Mouse (Mus musculus) cortical plate, adult 2 months (tissue): ENCODE measurements around the gene Gm11111.

Source experiments
- CTCF ChIP-seq: fragments of 200-500 bp; IDR thresholded peaks from 2 replicates; pipeline ENCODE4 v1.5.1; 2011; ENCODE audit warnings: mild to moderate bottlenecking, control low read depth, low read length; ENCODE audit not compliant: insufficient read depth; ENCODE audit errors: extremely low read depth
- POLR2A ChIP-seq: fragments of 200-500 bp; IDR thresholded peaks from 2 replicates; pipeline ENCODE4 v1.6.1; 2011; ENCODE audit warnings: mild to moderate bottlenecking, low read length, control low read depth; ENCODE audit not compliant: insufficient read depth; ENCODE audit errors: extremely low read depth

DNA sequence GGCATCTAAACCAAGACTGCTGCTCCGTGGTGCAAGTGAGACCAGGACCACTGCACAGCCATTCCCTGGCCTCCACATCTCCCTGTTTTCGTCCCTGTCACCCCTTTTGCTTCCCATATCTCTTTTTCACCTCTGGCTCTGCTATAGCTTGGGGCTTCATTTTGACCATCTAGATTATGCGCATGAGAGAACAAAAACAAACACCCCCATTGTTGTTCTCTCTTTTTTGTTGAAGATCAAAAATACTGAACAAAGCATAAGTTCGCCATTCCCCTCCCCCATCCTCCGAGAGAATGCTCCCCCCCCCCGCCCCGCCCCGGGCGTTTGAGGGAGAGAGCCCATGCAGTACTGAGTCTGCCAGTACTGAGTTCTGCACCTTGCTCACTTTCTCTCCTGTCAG is 11.3 kb downstream of the Gm11111 start:
- TF ChIP-seq POLR2A (no peak), CTCF (no peak)
